Mouse (Mus musculus): ENCODE data around the gene Olfr502.
"Not testable (repeated sequence)": the region's sequence is repeated elsewhere in the genome, so short reads cannot be mapped to it uniquely, and the experiment has no call there.

Olfr502 gene

GRCm38 (mm10) chr7:108524965-108525364 lies at the start of gene Olfr502:
Olfr502 (minus strand) TSS chr7:108525065.
- in situ Hi-C loops (cut with MboI, MseI): no loop called here

- in situ Hi-C loops (cut with MboI, MseI): no loop called here
Measured at GRCm38 (mm10) chr7:108565693-108566092, 40.8 kb upstream of the Olfr502 start, which contains the start of gene Olfr504. Olfr504 (minus strand) TSS chr7:108565793.

GRCm38 (mm10) chr7:108544227-108544626 lies 19.4 kb upstream of the Olfr502 start, which contains the start of gene Olfr503:
Olfr503 (plus strand) TSS chr7:108544527.
- in situ Hi-C loops (cut with MboI, MseI): not testable (repeated sequence)

- in situ Hi-C loops (cut with MboI, MseI): no loop called here
Measured at GRCm38 (mm10) chr7:108542416-108542815, 17.6 kb upstream of the Olfr502 start.
